ENCODE assay signal across 15 mouse cellular contexts in genomic region chr14:76618331-76619037, GRCm38 (mm10).
DNase-seq lines count a peak whose midpoint lies in the region; ATAC-seq lines count a peak whose summit lies in the region.
"Had no signal": no experiment of that assay in that cellular context is flagged by ENCODE, and none has a peak within 500 bp of the region (broad histone marks: within the 10 kb centered on the region; RNA-seq: fewer than 3 reads in every experiment).

No protein-coding gene starts in this region.

- no peak for ATAC-seq in lung, embryonic 15.5 days (ENCODE audit: borderline replicate concordance, extremely low read depth, low FRiP score, low TSS enrichment)
- ATAC-seq in hindbrain, embryonic 15.5 days (ENCODE audit: low FRiP score, low read depth), result no peak
- ATAC-seq in stomach, embryonic 15.5 days (ENCODE audit: insufficient read depth, low FRiP score, low read depth), result no peak
- ATAC-seq in liver, embryonic 11.5 days (replicated peaks; ENCODE audit: low FRiP score), result no peak
- ATAC-seq: activated CD4-positive, CD25-positive, alpha-beta regulatory T cell, adult 4 months had no signal

- no peaks in the 10 kb centered on the region for H3K36me3 ChIP-seq in lung, embryonic 15.5 days
- no peaks in the 10 kb centered on the region for H3K36me3 ChIP-seq in hindbrain, embryonic 15.5 days
- H3K36me3 ChIP-seq in stomach, embryonic 15.5 days, result no peaks in the 10 kb centered on the region
- no peaks in the 10 kb centered on the region for H3K36me3 ChIP-seq in liver, embryonic 11.5 days (ENCODE audit: control insufficient read depth, insufficient read depth, low read length)
- H3K36me3 ChIP-seq: kidney, embryonic 15.5 days; midbrain, embryonic 10.5 days had no signal

- WGBS in lung, embryonic 15.5 days, result 60% methylated on average over 14 of the region's 14 CpGs
- WGBS in hindbrain, embryonic 15.5 days, result 45% methylated on average over 14 of the region's 14 CpGs
- 64% methylated on average over 14 of the region's 14 CpGs for WGBS in stomach, embryonic 15.5 days
- WGBS in liver, embryonic 11.5 days, result 70% methylated on average over 14 of the region's 14 CpGs

- H3K27me3 ChIP-seq in lung, embryonic 15.5 days, result no peaks in the 10 kb centered on the region
- no peaks in the 10 kb centered on the region for H3K27me3 ChIP-seq in hindbrain, embryonic 15.5 days
- no peaks in the 10 kb centered on the region for H3K27me3 ChIP-seq in stomach, embryonic 15.5 days (replicated peaks)
- no peaks in the 10 kb centered on the region for H3K27me3 ChIP-seq in liver, embryonic 11.5 days (replicated peaks; ENCODE audit: control insufficient read depth, insufficient read depth, low read length)
- H3K27me3 ChIP-seq: kidney, embryonic 15.5 days had no signal

- peak; percentile 22 for DNase-seq in embryo, embryonic 11 days
- no peak for DNase-seq in embryo, embryonic 10 days (ENCODE audit: low spot score)
- no peak for DNase-seq in lung, postnatal 14 days
- no peak for DNase-seq in liver, embryonic 11.5 days (ENCODE audit: low spot score)
- DNase-seq in yolk sac, embryonic 10.5 days (ENCODE audit: low spot score), result no peak
- DNase-seq: B cell, adult 2 months; right cerebral cortex, adult 18-20 months had no signal

- H3K4me3 ChIP-seq in lung, embryonic 15.5 days, result no peak overlapping the region
- H3K4me3 ChIP-seq in hindbrain, embryonic 15.5 days, result no peak overlapping the region
- no peak overlapping the region for H3K4me3 ChIP-seq in stomach, embryonic 15.5 days (replicated peaks)
- no peak overlapping the region for H3K4me3 ChIP-seq in liver, embryonic 11.5 days (ENCODE audit: low read depth, low read length)
- H3K4me3 ChIP-seq: kidney, embryonic 15.5 days; midbrain, embryonic 10.5 days had no signal

- no peak overlapping the region for H3K4me2 ChIP-seq in lung, embryonic 15.5 days
- H3K4me2 ChIP-seq in hindbrain, embryonic 15.5 days, result no peak overlapping the region
- no peak overlapping the region for H3K4me2 ChIP-seq in stomach, embryonic 15.5 days
- H3K4me2 ChIP-seq in liver, embryonic 11.5 days, result no peak overlapping the region
- H3K4me2 ChIP-seq: heart, embryonic 11.5 days; kidney, embryonic 15.5 days had no signal

- H3K27ac ChIP-seq in lung, embryonic 15.5 days, result peak overlapping the region; percentile 70
- H3K27ac ChIP-seq in hindbrain, embryonic 15.5 days (replicated peaks), result 0 out of 2 replicates have a peak overlapping the region, but pooled peaks have one; percentile 26
- H3K27ac ChIP-seq in stomach, embryonic 15.5 days, result peak overlapping the region; percentile 79; the same call in 1 of the 2 replicates
- no peak overlapping the region for H3K27ac ChIP-seq in liver, embryonic 11.5 days (ENCODE audit: low read depth, low read length)
- H3K27ac ChIP-seq: kidney, embryonic 15.5 days; liver, embryonic 14.5 days; midbrain, embryonic 10.5 days had no signal

- H3K4me1 ChIP-seq in lung, embryonic 15.5 days, result peaks cover 63% of the 10 kb centered on the region
- peaks cover 27% of the 10 kb centered on the region for H3K4me1 ChIP-seq in hindbrain, embryonic 15.5 days (replicated peaks)
- peaks cover 24% of the 10 kb centered on the region for H3K4me1 ChIP-seq in stomach, embryonic 15.5 days
- peaks cover 30% of the 10 kb centered on the region for H3K4me1 ChIP-seq in liver, embryonic 11.5 days (replicated peaks; ENCODE audit: control insufficient read depth, insufficient read depth, low read length)

- no peak overlapping the region for H3K9ac ChIP-seq in lung, embryonic 15.5 days
- H3K9ac ChIP-seq in hindbrain, embryonic 15.5 days, result no peak overlapping the region
- no peak overlapping the region for H3K9ac ChIP-seq in stomach, embryonic 15.5 days
- H3K9ac ChIP-seq in liver, embryonic 11.5 days (ENCODE audit: low read depth, low read length), result no peak overlapping the region
- H3K9ac ChIP-seq: kidney, embryonic 15.5 days; liver, embryonic 14.5 days had no signal

- no peaks in the 10 kb centered on the region for H3K9me3 ChIP-seq in lung, embryonic 15.5 days
- no peaks in the 10 kb centered on the region for H3K9me3 ChIP-seq in hindbrain, embryonic 15.5 days
- no peaks in the 10 kb centered on the region for H3K9me3 ChIP-seq in stomach, embryonic 15.5 days
- H3K9me3 ChIP-seq in liver, embryonic 11.5 days (ENCODE audit: control insufficient read depth, low read length), result no peaks in the 10 kb centered on the region
- H3K9me3 ChIP-seq: kidney, embryonic 15.5 days; midbrain, embryonic 10.5 days had no signal
